Mouse (Mus musculus): Measurements from ENCODE around the gene Clasp1.
A peak's percentile ranks its signal among the peaks of the same experiment; 100 is the strongest.
"Not testable (repeated sequence)": the region's sequence is repeated elsewhere in the genome, so short reads cannot be mapped to it uniquely, and the experiment has no call there.

Gene Clasp1

GRCm38 (mm10) chr1:118581179-118581578 is 192.3 kb downstream of the Clasp1 start:
- no peak for DNase-seq (ENCODE audit: low read depth)

- DNase-seq (ENCODE audit: low read depth): no peak
These were observed 200.9 kb downstream of the Clasp1 start for GRCm38 (mm10) chr1:118589721-118590120.

GRCm38 (mm10) chr1:118592933-118593332 is 204.1 kb downstream of the Clasp1 start:
- no peak for DNase-seq (ENCODE audit: low read depth)

GRCm38 (mm10) chr1:118595395-118595794 is 206.5 kb downstream of the Clasp1 start:
- DNase-seq (ENCODE audit: low read depth): no peak

GRCm38 (mm10) chr1:118597475-118598213 is 208.8 kb downstream of the Clasp1 start:
- DNase-seq (ENCODE audit: low read depth): peak; percentile 2

- DNase-seq (ENCODE audit: low read depth): no peak
These were observed 209.5 kb downstream of the Clasp1 start for GRCm38 (mm10) chr1:118598339-118598738.

- DNase-seq (ENCODE audit: low read depth): no peak
These were observed 224.8 kb downstream of the Clasp1 start for GRCm38 (mm10) chr1:118613631-118614183.

- DNase-seq (ENCODE audit: low read depth): not testable (repeated sequence)
These were observed 232.2 kb downstream of the Clasp1 start for GRCm38 (mm10) chr1:118621055-118621454.

- no peak for DNase-seq (ENCODE audit: low read depth)
These were observed 234.0 kb downstream of the Clasp1 start for GRCm38 (mm10) chr1:118622857-118623256.

GRCm38 (mm10) chr1:118625461-118625860 is 236.6 kb downstream of the Clasp1 start:
- DNase-seq (ENCODE audit: low read depth): no peak

GRCm38 (mm10) chr1:118625921-118626320 is 237.1 kb downstream of the Clasp1 start:
- DNase-seq (ENCODE audit: low read depth): no peak

- no peak for DNase-seq (ENCODE audit: low read depth)
These were observed 237.6 kb downstream of the Clasp1 start for GRCm38 (mm10) chr1:118626452-118626851.

GRCm38 (mm10) chr1:118627781-118628464 is 239.1 kb downstream of the Clasp1 start, which contains the start of gene Tfcp2l1:
Gene Tfcp2l1 (plus strand): TSS chr1:118627945.
- DNase-seq (ENCODE audit: low read depth): no peak

- DNase-seq (ENCODE audit: low read depth): no peak
These were observed 244.6 kb downstream of the Clasp1 start for GRCm38 (mm10) chr1:118633415-118633980.

- DNase-seq (ENCODE audit: low read depth): no peak
These were observed 253.6 kb downstream of the Clasp1 start for GRCm38 (mm10) chr1:118642296-118642999.

GRCm38 (mm10) chr1:118643138-118643979 is 254.5 kb downstream of the Clasp1 start:
- DNase-seq (ENCODE audit: low read depth): no peak

GRCm38 (mm10) chr1:118645701-118646100 is 256.8 kb downstream of the Clasp1 start:
- no peak for DNase-seq (ENCODE audit: low read depth)

GRCm38 (mm10) chr1:118648015-118648414 is 259.2 kb downstream of the Clasp1 start:
- no peak for DNase-seq (ENCODE audit: low read depth)

GRCm38 (mm10) chr1:118649933-118650770 is 261.3 kb downstream of the Clasp1 start:
- no peak for DNase-seq (ENCODE audit: low read depth)

GRCm38 (mm10) chr1:118650771-118651080 is 261.9 kb downstream of the Clasp1 start:
- no peak for DNase-seq (ENCODE audit: low read depth)
